Mouse (Mus musculus) embryonic facial prominence, embryonic 14.5 days (tissue): ENCODE data around the gene Tekt1. TPM values are rescaled to one million over a fixed set of nuclear protein-coding genes. Genes with fewer than 3 reads are reported as not detected.

Source experiments
- ATAC-seq: fragments of 200-750 bp; cut with Nextera tagmentation; 2 replicates; pipeline ENCODE4 v1.8.0; 2017; ENCODE audit warnings: low read depth, moderate number of reproducible peaks, moderate TSS enrichment
- DNase-seq: peaks from one replicate; pipeline ENCODE4 v3.0.0-alpha.2; 2015; ENCODE audit warnings: low spot score
- H3K27ac ChIP-seq: fragments of 300-500 bp; sonication (generic); replicated peaks from 2 replicates; pipeline ENCODE4 v1.5.1; 2014; ENCODE audit warnings: low read depth, mild to moderate bottlenecking, low read length, moderate library complexity
- H3K27me3 ChIP-seq: fragments of 300-500 bp; sonication (generic); replicated peaks from 2 replicates; pipeline ENCODE4 v1.6.1; 2014; ENCODE audit warnings: low read length; ENCODE audit not compliant: control insufficient read depth, insufficient read depth
- H3K36me3 ChIP-seq: fragments of 300-500 bp; sonication (generic); 2 replicates; pipeline ENCODE4 v1.6.1; 2014; ENCODE audit warnings: low read length, mixed read lengths; ENCODE audit not compliant: control insufficient read depth, insufficient read depth
- H3K4me1 ChIP-seq: fragments of 300-500 bp; sonication (generic); 2 replicates; pipeline ENCODE4 v1.6.1; 2014; ENCODE audit warnings: antibody characterized with exemption, low read length; ENCODE audit not compliant: control insufficient read depth, insufficient read depth
- H3K4me2 ChIP-seq: fragments of 300-500 bp; sonication (generic); 2 replicates; pipeline ENCODE4 v1.6.1; 2014; ENCODE audit warnings: low read depth, mild to moderate bottlenecking, low read length, moderate library complexity, mixed read lengths
- H3K4me3 ChIP-seq: fragments of 300-500 bp; sonication (generic); 2 replicates; pipeline ENCODE4 v1.5.1; 2014; ENCODE audit warnings: low read depth, mild to moderate bottlenecking, low read length
- H3K9ac ChIP-seq: fragments of 300-500 bp; sonication (generic); 2 replicates; pipeline ENCODE4 v1.6.1; 2014; ENCODE audit warnings: low read depth, mild to moderate bottlenecking, low read length, moderate library complexity, mixed read lengths
- H3K9me3 ChIP-seq: fragments of 300-500 bp; sonication (generic); 2 replicates; pipeline ENCODE4 v1.6.1; 2016; ENCODE audit warnings: low read length; ENCODE audit not compliant: control insufficient read depth
- WGBS: fragments of 180-500 bp; shearing (Covaris S2); extraction: QIAGEN DNeasy Blood & Tissue Kit; methylation state at CpG from one replicate; pipeline ENCODE4 v1.1.7; 2014; 5-methylcytosine and 5-hydroxymethylcytosine counted together
- polyA plus RNA-seq: library from polyadenylated mRNA; unstranded; fragments of >200 nt; fragmentation: Nextera tagmentation; extraction: Ambion mirVana; gene quantifications from 2 replicates; pipeline ENCODE4 v1.2.1, GENCODE M21; 2014

Gene Tekt1
- 6.2 and 12.5 TPM in 2 replicates for polyA plus RNA-seq

- Histone ChIP-seq H3K36me3 (no peaks in the 10 kb centered on the region), H3K27ac (no peak within 1 kb of the TSS), H3K4me2 (peak within 1 kb of the TSS; percentile 92), H3K4me3 (peak within 1 kb of the TSS; percentile 48), H3K4me1 (peaks cover 15% of the 10 kb centered on the region), H3K27me3 (no peaks in the 10 kb centered on the region), H3K9ac (peak within 1 kb of the TSS; percentile 69), H3K9me3 (no peaks in the 10 kb centered on the region)
- ATAC-seq (no peak), DNase-seq (no peak)
- WGBS: 32% methylated on average over 10 of the region's 10 CpGs
These were observed at the start of gene Tekt1 for GRCm38 (mm10) chr11:72362347-72362741. Gene Tekt1, minus strand, starts transcription at chr11:72362442.

GRCm38 (mm10) chr11:72411945-72412344 is 49.7 kb upstream of the Tekt1 start:
- DNase-seq (no peak), ATAC-seq (no peak)
- peak overlapping the region; percentile 73 for H3K9ac ChIP-seq
- H3K36me3 ChIP-seq: no peaks in the 10 kb centered on the region
- 0 out of 2 replicates have a peak, but pooled peaks cover 8% of the 10 kb centered on the region for H3K27me3 ChIP-seq
- H3K4me1 ChIP-seq: peaks cover 7% of the 10 kb centered on the region; the same call in 1 of the 2 replicates
- peak overlapping the region; percentile 62 for H3K4me3 ChIP-seq
- peak overlapping the region; percentile 100 for H3K4me2 ChIP-seq
- 29% methylated on average over 9 of the region's 9 CpGs for WGBS
- H3K9me3 ChIP-seq: no peaks in the 10 kb centered on the region
- H3K27ac ChIP-seq: no peak overlapping the region

- Histone ChIP-seq H3K27ac (peak within 1 kb of the TSS; percentile 39), H3K4me1 (peaks cover 7% of the 10 kb centered on the region; the same call in 1 of the 2 replicates), H3K9ac (peak within 1 kb of the TSS; percentile 73), H3K36me3 (no peaks in the 10 kb centered on the region), H3K27me3 (0 out of 2 replicates have a peak, but pooled peaks cover 8% of the 10 kb centered on the region), H3K4me3 (peak within 1 kb of the TSS; percentile 62), H3K4me2 (peak within 1 kb of the TSS; percentile 100), H3K9me3 (no peaks in the 10 kb centered on the region)
- ATAC-seq (peak; percentile 91), DNase-seq (peak; percentile 91)
- under 1% methylated on average over 34 of the region's 86 CpGs for WGBS
These were observed 49.1 kb upstream of the Tekt1 start, which contains the start of gene Smtnl2 for GRCm38 (mm10) chr11:72411093-72411921. Gene Smtnl2, minus strand, starts transcription at chr11:72411713.

GRCm38 (mm10) chr11:72410521-72411092 is 48.4 kb upstream of the Tekt1 start:
- H3K4me1 ChIP-seq: peaks cover 7% of the 10 kb centered on the region; the same call in 1 of the 2 replicates
- no peaks in the 10 kb centered on the region for H3K36me3 ChIP-seq
- H3K4me2 ChIP-seq: peak overlapping the region; percentile 100
- 0 out of 2 replicates have a peak, but pooled peaks cover 8% of the 10 kb centered on the region for H3K27me3 ChIP-seq
- no peaks in the 10 kb centered on the region for H3K9me3 ChIP-seq
- WGBS: 4% methylated on average over 25 of the region's 25 CpGs
- peak overlapping the region; percentile 45 for H3K9ac ChIP-seq
- H3K4me3 ChIP-seq: peak overlapping the region; percentile 62
- DNase-seq (no peak), ATAC-seq (no peak)
- H3K27ac ChIP-seq: no peak overlapping the region

GRCm38 (mm10) chr11:72409649-72410385 is 47.6 kb upstream of the Tekt1 start:
- WGBS: 77% methylated on average over 12 of the region's 12 CpGs
- H3K27me3 ChIP-seq: 0 out of 2 replicates have a peak, but pooled peaks cover 8% of the 10 kb centered on the region
- ATAC-seq: no peak
- H3K4me2 ChIP-seq: peak overlapping the region; percentile 100
- DNase-seq: no peak
- no peaks in the 10 kb centered on the region for H3K36me3 ChIP-seq
- H3K9ac ChIP-seq: 0 out of 2 replicates have a peak overlapping the region, but pooled peaks have one; percentile 45
- H3K4me3 ChIP-seq: peak overlapping the region; percentile 62
- no peaks in the 10 kb centered on the region for H3K9me3 ChIP-seq
- H3K4me1 ChIP-seq: peaks cover 7% of the 10 kb centered on the region; the same call in 1 of the 2 replicates
- H3K27ac ChIP-seq: no peak overlapping the region

- 58% methylated on average over 9 of the region's 9 CpGs for WGBS
These were observed 46.4 kb upstream of the Tekt1 start for GRCm38 (mm10) chr11:72408451-72409170.

GRCm38 (mm10) chr11:72407574-72407973 is 45.3 kb upstream of the Tekt1 start:
- no peak overlapping the region for H3K27ac ChIP-seq
- WGBS: 26% methylated on average over 7 of the region's 7 CpGs
- 0 out of 2 replicates have a peak, but pooled peaks cover 8% of the 10 kb centered on the region for H3K27me3 ChIP-seq
- no peaks in the 10 kb centered on the region for H3K9me3 ChIP-seq
- no peak overlapping the region for H3K9ac ChIP-seq
- no peaks in the 10 kb centered on the region for H3K36me3 ChIP-seq
- H3K4me1 ChIP-seq: peaks cover 7% of the 10 kb centered on the region; the same call in 1 of the 2 replicates
- DNase-seq (no peak), ATAC-seq (no peak)
- no peak overlapping the region for H3K4me3 ChIP-seq
- peak overlapping the region; percentile 12; the same call in 1 of the 2 replicates for H3K4me2 ChIP-seq

More at GRCm38 (mm10) chr11:72408451-72409170, 46.4 kb upstream of the Tekt1 start:
- Histone ChIP-seq H3K27ac (no peak overlapping the region), H3K9me3 (no peaks in the 10 kb centered on the region), H3K4me1 (peaks cover 7% of the 10 kb centered on the region; the same call in 1 of the 2 replicates), H3K9ac (no peak overlapping the region), H3K4me2 (peak overlapping the region; percentile 100), H3K27me3 (0 out of 2 replicates have a peak, but pooled peaks cover 8% of the 10 kb centered on the region), H3K4me3 (no peak overlapping the region), H3K36me3 (no peaks in the 10 kb centered on the region)
- DNase-seq: no peak
- ATAC-seq: no peak
